Mouse (Mus musculus) erythroid progenitor cell, adult 5-6 weeks (primary cell): ENCODE results near the gene Gm20547. TPM values are rescaled to one million over a fixed set of nuclear protein-coding genes. Genes with fewer than 3 reads are reported as not detected.
"Not testable (repeated sequence)": the region's sequence is repeated elsewhere in the genome, so short reads cannot be mapped to it uniquely, and the experiment has no call there.

Experiments
- ATAC-seq: replicated peaks from 2 replicates; pipeline ENCODE4 v1.8.0; 2016; ENCODE audit warnings: moderate number of reproducible peaks, mild to moderate bottlenecking, moderate TSS enrichment, inconsistent platforms; ENCODE audit not compliant: poor library complexity, low FRiP score, severe bottlenecking
- total RNA-seq, 2 experiments: library from RNA; stranded (forward) in 1 of 2; stranded (reverse) in 1 of 2; fragments of 150-400 nt in 1 of 2; fragments of 186-747, 209-891 nt in 1 of 2; gene quantifications; 2 replicates each; pipeline versions ENCODE4 v1.2.3 to v1.2.4; 2015 to 2017; ENCODE audit warnings: low replicate concordance in 2 of 2

Gm20547 gene
- total RNA-seq (2015; ENCODE audit: low replicate concordance): not detected in 2 replicates
- total RNA-seq (2017; ENCODE audit: low replicate concordance): not detected in 2 replicates

GRCm38 (mm10) chr17:34881683-34882310 is at the start of gene Gm20547:
Gene Gm20547, minus strand, starts transcription at chr17:34882042.
- ATAC-seq: no peak

- peak; percentile 93 for ATAC-seq
Measured at GRCm38 (mm10) chr17:34931061-34931734, 49.4 kb upstream of the Gm20547 start, which contains the start of gene Neu1. Gene Neu1, plus strand, starts transcription at chr17:34931253.

- no peak for ATAC-seq
Measured at GRCm38 (mm10) chr17:34928841-34929240, 47.0 kb upstream of the Gm20547 start.

DNA sequence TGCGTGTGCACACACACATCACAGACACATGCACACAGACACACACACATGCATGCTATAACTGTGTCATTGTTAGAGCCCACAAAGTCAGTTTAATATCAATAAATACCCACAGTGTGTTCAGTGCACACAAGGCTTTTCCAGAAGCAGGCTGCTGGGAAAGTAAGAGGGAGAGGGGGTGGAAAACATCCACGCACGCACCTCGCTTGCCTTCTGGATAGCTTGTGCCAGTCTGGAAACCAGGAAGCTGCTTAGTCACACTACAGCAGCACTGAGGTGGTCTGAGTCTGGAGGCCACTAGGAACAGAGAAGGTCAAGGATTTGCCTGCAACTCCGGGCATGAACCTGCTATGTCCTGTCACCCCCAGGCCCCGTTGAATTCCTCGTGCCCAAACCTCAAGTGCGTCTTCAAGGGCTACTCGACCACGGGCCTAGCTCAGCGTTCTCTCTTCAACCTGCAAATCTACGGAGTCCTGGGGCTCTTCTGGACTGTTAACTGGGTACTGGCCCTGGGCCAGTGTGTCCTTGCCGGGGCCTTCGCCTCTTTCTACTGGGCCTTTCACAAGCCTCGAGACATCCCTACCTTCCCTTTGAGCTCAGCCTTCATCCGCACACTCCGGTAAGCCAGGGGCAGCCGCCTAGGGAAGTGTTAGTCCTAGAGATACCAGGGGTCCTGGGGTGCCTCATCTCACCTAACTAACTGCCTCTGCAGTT is 45.6 kb upstream of the Gm20547 start:
- ATAC-seq: no peak

DNA sequence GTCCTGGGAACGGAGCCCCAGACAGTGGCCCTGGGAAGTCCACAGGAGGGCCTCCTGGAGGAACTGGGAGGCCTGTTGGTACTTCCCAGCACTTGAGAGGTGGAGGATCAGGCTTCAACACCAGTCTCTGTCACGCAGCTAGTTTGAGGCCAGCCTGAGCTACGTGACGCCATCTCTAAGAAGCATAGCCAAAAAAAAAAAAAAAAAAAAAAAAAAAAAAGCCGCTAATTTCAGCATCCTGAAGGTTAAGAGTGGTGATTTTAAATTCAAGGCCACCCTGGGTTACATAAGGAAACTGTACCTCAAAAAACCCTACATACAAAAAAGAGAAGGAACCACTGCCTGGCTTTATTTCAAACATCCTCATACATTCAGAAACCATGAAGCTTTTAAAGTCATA is 42.4 kb upstream of the Gm20547 start:
- no peak for ATAC-seq

DNA sequence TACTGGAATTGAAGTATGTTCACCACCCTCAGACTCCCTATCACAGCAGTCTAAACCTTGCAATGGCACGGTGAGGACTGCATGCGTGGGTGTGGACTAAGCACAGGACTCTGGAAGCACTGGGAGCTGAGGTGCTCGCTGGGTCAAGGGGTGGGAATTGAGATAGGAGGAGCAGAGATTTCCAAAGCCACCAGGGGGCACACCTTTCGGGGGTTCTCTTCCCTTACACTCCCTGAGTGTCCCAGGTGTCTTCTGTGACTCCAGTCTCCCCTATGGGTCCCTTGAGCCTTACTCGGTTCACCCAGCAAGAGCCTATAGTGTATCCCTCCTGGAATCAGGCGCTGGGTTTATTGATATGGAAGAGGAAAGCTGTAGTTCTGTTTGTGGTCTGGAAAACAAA is 41.1 kb upstream of the Gm20547 start:
- no peak for ATAC-seq

DNA sequence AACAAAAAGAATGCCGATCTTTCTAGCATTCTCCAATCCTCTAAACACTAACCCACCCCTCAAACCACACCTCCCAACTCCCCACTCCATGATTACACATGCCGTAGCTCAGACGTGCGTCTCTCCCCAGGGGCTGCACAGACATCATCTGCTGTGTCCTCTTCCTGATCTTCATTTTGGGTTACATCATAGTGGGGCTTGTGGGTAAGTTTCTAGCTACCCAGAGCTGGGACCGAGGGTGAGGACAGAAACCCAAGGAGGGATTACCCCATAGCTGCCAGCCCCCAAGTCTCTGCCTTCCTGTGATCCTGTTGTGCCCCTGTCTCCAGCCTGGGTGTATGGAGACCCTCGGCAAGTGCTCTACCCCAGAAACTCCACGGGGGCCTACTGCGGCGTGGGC is 35.3 kb upstream of the Gm20547 start:
- ATAC-seq: no peak

DNA sequence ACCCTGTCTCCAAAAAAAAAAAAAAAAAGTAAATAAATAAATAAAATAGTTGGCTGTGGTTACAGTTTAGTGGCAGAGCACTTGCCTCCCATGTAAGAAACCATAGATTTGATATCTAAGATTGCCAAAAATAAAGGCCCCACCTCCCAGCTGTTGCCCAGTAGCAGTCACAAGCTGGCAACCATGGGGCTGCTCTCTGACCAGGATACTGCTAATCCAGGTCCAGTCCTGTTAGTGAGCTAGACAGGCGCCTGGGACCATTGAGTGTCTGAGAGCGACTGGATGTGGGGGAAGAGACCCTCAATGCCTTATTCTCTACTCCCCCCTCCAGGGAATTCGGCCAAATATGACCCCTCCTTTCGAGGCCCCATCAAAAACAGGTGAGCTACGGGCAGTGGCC is 34.5 kb upstream of the Gm20547 start:
- no peak for ATAC-seq

DNA sequence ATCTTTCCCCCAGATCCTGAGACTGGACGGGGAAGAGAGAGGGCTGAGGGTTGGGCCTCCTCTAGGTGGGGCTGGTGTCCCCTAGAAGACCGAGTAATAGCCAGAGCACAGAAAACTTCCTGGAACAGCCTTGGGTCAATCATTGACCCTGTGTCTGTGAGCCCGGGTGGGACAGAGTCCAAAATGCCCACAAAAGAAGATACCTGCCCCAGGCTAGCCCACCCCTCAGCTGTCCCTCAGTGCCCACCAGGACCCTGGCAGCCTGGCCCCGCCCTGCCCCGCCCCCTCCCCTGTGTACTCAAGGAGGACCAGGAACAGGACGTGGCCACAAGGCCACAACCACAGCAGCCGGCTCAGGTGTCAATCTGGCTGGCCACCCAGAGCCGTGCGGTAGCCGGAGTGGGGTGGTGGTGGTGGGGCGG is 33.6 kb upstream of the Gm20547 start:
- no peak for ATAC-seq

- no peak for ATAC-seq
Measured at GRCm38 (mm10) chr17:34913930-34914665, 32.3 kb upstream of the Gm20547 start, which contains the start of gene Slc44a4. Gene Slc44a4, plus strand, starts transcription at chr17:34914466.

DNA sequence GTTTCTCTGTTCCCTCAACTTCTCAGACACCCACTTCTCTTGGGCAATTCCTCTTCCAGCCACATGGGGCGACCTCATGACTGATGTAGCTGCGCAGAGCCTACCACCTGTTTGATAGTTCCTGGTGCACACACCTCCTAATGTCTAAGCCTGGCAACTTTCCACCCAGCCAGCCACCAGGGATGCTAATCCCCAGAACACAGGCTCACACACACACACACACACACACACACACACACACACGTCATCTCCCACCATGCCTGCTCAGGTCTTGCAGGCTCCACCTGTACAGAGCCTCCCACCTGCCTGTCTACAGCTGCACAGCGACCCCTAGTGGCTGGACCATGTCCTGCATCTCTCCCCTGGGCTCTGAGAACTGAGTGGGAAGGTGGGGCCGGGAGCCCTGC is 30.1 kb upstream of the Gm20547 start:
- ATAC-seq: peak; percentile 86

DNA sequence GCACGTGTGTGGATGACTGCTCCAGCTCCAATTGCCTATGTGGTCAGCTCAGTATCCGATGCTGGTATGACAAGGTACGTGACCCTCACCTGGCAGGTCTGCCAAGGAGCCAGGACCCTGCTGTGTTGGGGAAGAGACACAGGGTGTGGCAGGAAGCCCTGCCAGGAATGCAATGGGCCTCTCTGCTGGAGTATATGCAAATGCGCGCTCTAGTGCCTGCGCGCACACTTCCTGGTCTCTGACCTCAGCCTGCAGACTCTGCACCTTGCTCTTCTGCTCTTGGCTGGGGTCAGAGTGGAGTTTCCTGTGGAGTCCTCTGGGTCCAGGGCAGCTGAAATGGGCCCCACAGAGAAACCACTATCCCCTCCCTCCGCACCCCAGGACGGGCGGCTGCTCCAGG is 29.1 kb upstream of the Gm20547 start:
- ATAC-seq: no peak

DNA sequence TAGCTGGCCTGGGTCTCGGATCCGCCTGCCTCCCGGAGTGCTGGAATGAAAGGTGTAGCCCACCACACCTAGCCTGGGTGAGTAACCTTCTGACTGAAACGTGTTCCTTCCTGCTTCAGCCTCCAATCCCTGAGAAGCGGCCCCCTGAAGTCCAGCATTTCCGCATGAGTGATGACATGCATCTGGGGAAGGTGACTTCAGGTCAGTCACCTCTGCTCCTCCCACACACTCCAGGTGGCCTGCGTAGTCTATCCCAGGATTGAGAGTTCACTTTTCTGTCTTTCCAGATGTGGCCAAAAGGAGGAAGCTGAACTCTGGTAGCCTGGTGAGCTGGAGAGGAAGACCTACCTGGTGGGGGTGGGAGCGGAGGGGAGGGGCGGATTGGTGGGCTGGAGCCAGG is 21.1 kb upstream of the Gm20547 start:
- ATAC-seq: no peak

DNA sequence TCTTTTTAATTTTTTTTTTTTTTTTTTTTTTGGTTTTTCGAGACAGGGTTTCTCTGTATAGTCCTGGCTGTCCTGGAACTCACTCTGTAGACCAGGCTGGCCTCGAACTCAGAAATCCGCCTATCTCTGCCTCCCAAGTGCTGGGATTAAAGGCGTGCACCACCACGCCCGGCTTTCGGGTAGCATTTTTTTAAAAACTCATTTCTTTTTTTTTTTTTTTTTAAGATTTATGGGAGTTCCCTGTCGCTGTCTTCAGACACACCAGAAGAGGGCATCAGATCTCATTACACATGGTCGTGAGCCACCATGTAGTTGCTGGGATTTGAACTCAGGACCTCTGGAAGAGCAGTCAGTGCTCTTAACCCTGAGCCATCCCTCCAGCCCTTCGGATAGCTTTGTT is 20.1 kb upstream of the Gm20547 start:
- not testable (repeated sequence) for ATAC-seq

- ATAC-seq: not testable (repeated sequence)
Measured at GRCm38 (mm10) chr17:34900826-34901225, 19.0 kb upstream of the Gm20547 start.

- ATAC-seq: no peak
Measured at GRCm38 (mm10) chr17:34899890-34900243, 18.0 kb upstream of the Gm20547 start.

DNA sequence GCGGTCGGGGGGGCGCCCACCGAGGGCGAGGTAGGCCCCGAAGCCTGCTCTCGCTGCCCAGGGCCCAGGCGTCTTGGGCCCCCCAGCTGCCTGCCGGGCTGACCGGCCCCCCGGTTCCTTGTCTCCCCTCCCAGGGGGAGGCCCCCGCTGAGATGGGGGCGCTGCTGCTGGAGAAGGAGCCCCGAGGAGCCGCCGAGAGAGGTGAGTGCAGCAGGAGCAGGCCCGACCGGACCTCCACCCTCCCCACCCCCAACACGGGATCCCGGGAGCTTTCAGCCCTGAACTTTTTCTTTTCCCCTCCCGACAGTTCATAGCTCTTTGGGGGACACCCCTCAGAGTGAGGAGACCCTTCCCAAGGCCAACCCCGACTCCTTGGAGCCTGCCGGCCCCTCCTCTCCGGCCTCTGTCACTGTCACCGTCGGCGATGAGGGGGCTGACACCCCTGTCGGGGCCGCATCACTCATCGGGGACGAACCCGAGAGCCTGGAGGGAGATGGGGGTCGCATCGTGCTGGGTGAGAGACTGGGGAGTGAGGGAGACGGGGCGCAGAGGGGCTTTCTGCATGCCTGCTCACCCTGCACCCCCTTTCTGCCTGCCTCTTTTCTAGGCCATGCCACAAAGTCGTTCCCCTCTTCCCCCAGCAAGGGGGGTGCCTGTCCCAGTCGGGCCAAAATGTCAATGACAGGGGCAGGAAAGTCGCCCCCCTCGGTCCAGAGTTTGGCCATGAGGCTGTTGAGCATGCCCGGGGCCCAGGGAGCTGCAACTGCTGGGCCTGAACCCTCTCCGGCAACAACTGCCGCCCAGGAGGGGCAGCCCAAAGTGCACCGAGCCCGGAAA is 17.4 kb upstream of the Gm20547 start:
- no peak for ATAC-seq

DNA sequence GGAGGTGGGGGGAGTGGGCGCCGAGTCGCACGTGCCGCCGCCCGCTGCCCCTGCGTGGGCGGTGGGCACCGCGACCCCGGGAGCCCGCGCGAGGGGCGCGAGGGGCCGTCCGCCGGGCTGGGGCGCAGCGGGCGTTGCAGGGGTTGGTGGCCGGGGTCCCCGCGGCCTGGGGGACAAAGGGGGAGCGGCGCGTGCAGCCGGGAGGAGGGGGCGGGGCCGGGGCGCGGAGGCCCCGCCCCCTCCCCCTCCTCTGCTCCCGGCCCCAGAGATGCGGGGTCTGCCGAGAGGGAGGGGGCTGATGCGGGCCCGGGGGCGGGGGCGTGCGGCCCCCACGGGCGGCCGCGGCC is 16.8 kb upstream of the Gm20547 start:
- ATAC-seq: no peak

- ATAC-seq: peak; percentile 59
Measured at GRCm38 (mm10) chr17:34898160-34898586, 16.3 kb upstream of the Gm20547 start, which contains the start of the genes C2 and Ehmt2. Gene C2, minus strand, starts transcription at chr17:34898265. Gene Ehmt2, plus strand, starts transcription at chr17:34898469.
